Mouse (Mus musculus): ENCODE data around the gene Msl1.

DNA sequence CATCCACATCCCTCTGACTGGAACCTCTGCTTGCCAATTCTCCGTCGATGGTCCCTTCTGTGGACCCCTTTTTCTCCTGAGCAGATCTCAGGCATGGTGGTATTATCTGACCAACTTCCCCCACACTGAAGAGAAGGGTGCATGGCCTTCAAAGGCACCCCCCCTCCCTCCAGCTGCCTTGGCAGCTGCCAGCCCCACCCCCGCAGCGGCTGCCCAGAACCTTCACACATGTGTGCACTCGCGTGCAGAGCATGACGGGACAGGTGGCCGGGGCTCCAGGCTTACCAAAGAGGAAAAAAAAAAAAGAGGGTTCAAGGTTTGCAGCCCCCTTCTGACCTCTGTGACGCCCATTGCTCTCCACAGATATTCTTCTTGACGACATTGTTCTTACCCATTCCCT, 44.6 kb downstream of the Msl1 start:
- TF ChIP-seq CTCF (conservative IDR thresholded peaks at IDR 0.05; ENCODE audit: low read length) (no peak), NANOG (IDR thresholded peaks at IDR 0.05; ENCODE audit: borderline replicate concordance, low read length) (no peak), POU5F1 (IDR thresholded peaks at IDR 0.05; ENCODE audit: borderline replicate concordance, low read length) (no peak)
